Mouse (Mus musculus) gastrocnemius, postnatal 10 days (tissue): ENCODE data around the gene B3gnt7. TPM values are rescaled to one million over a fixed set of nuclear protein-coding genes. Genes with fewer than 3 reads are reported as not detected.
A peak's percentile ranks its signal among the peaks of the same experiment; 100 is the strongest.

Experiments
- DNase-seq: peaks from one replicate; pipeline ENCODE4 v3.0.0; 2021; ENCODE audit warnings: mixed read lengths
- long read RNA-seq, 2 experiments: library from polyadenylated mRNA; stranded (forward); transcript quantifications; one replicate each; pipeline ENCODE4 v2.0.0; 2021
- total RNA-seq, 2 experiments: library from RNA; stranded (reverse); gene quantifications; 2 replicates each; pipeline ENCODE4 v1.2.3; 2021

The B3gnt7 gene
- under 1 TPM; 0.09 to 0.29 TPM for total RNA-seq
- long read RNA-seq, experiment 1, result 0 reads
- long read RNA-seq, experiment 2, result 0 reads

DNA sequence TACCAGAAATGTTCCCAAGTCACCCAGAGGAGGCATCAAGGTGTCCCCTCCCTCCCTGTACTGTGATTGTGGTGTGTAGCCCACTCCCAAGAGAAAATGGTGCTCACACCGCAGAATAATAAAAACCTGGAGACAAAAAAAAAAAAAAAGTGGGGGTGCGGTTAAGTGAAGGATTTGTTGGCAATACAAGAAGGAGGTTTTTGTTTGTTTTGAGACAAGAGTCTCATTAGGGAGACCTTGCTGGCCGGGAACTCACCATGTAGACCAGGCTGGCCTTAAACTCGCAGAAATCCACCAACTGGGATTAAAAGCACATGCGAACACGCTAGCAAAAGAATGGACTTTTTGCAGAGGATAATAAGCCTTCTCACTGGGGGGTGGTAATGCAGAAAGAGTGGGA is at the start of gene B3gnt7:
TSS of gene B3gnt7 (plus strand) at position 301 of the 400 bp plus-strand sequence.
- no peak for DNase-seq

DNA sequence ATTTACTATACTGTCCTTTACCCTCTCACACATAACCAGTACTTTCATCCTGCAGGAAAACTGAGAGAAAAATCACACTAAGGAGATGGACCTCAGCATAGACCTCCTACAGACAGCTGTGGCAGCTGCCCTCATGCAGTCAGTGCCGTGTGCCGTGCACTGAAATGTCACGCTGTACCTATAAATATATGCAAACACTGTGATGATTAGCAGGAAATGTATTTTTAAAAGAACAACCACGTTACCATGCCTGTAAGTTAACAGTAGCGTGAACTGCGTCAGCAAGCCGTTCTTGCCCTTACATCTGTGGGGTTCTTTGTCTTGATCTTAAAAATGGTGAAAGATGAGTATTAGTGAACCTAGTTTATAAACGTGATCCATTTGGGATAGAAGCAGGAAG is 49.2 kb upstream of the B3gnt7 start:
- DNase-seq, result no peak

DNA sequence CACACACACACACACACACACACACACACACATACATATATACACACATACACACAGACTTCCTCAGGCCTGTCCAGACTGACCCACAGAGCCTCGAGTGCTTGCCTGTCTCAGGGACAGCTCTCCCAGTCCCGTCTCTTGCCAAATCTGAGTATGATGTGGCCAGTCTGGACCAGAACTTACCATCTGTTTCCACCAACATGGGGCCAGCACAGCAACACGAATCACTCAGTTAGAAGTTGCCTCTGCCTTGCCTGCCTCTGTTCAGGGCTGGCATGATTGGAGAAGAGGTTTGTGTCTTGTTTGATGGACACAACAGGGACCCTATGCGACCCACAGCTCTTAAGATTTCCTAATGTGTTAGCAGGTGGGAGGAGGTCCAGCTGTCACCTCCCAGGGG is 46.3 kb upstream of the B3gnt7 start:
- no peak for DNase-seq

DNA sequence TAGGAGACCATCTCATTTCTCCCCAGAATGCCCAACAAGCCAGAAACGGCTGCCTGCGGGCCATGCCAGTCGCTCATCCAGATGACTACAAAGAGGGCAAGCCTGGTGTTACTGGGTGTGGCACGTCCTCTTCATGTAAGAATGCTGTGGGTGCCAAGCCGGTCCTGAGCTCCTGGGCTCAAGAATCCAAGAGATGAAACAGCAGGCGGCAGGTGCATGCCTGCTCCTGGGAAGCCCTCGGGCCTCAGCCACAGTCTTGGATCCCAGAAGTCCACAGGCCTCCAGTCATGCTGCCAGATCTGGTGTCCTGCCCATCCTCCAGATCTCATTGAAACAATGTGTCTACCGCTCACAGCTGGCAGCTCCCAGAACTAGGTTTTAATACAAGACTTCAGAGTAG is 45.4 kb upstream of the B3gnt7 start:
- no peak for DNase-seq

DNA sequence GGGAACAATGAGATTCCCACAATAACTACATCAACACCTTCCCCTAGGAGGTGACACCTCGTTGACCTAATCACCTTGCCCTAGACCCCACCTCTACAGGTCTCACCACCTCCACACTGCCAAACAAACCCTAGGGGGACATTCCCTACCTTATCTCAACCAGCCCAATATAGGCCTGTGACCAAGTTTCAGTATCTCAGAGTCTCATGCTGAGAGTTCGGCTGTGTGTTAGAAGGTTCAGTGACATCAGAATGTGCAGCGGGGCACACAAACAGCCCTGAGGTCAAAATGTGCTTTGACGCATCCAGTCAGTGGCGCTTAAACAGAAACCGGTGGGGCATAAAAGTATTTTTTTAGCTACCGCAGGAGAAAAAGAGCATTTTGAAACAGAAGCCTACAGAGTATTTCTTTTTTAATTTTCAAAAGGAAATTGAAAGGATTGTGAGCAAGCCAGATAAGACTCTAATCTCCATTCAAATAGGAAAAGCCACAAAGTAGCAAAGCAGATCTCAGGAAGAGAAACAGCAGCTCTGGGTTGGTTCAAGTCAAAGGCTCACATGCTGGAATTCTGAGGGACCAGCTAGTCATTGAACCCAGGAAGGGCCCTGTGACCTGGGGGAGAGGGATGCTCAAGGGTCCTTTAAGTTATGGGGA is 44.3 kb upstream of the B3gnt7 start:
- no peak for DNase-seq

DNA sequence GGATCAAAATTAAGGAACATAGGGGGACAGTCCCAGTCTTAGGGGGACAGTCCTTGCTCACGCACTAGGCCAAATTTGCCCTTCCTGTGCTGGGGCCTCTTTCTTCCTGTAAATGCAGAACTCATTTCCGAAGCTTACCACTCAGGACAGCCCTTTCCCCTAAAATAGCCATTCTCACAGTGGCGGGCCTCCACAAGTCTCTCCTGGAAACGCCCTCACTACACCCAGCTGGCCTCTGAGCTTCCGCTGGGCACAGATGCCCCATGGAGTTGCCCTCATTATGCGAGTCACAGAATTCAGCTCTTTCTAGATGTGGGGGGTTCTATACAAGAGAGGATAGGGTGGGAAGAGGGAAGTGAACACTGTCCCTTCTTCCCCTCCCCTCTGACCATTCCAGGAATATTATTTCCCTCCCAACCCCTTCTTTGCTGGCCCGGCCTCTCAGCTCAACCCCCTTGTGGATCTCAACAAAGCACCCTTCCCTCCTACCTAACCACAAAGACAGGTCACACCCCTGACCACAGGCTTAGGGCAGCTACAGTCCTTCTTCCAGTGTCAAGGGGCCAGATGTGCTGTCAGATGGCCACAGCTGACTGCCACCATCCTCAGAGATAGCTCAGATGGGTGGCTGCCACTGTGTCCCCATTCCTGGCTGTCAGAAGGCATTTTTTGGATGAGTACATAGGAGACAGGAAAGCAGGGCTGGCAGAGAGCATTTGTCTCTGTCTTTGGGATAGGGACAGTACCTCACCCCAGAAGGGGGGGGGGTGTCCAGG is 38.9 kb upstream of the B3gnt7 start:
- DNase-seq, result no peak

DNA sequence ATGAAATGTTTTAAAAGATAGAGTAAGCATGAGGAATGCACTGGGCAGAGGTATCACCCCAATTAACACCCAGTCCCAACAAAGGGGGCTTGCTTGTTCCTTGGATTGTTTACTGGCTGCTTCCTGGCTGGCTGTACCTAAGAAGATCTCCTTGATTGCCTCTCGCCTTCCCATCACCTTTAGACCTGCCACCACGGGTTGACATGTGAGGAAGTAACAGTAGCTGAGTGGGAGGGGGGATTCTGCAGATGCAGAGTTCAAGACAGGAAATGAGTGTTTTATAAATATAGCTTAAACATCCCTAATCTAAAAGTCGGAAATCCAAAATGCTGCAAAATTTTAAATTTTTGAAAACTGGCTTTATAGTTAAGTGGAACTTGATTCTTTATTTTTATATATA is 37.6 kb upstream of the B3gnt7 start:
- no peak for DNase-seq

DNA sequence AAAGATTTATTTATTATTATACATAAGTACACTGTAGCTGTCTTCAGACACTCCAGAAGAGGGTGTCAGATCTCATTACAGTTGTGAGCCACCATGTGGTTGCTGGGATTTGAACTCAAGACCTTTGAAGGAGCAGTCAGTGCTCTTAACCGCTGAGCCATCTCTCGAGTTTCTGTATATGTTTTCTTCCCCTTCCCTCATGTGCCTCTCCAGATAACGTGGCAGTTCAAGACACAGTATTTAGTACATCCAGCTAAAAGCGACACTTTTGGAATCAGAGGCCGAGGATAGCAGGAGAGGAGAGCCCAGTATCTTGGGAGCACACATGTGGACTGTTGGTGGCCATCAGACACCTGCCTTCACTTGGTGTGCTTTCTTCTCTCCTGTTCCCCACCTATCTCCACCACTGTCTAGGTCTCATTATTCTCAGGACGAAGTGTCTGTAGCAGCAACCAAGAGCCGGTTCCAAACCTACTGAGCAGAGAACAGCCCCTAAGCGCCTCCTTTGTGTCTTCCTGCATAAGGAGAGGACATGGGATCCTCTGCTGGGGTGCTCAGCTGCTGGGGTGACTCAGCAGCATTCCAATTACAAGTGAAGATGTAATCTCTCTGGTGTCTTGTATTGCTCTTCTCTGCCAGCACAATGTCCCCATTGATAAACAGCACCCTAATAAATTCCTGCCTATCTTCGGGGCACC is 34.0 kb upstream of the B3gnt7 start:
- no peak for DNase-seq

DNA sequence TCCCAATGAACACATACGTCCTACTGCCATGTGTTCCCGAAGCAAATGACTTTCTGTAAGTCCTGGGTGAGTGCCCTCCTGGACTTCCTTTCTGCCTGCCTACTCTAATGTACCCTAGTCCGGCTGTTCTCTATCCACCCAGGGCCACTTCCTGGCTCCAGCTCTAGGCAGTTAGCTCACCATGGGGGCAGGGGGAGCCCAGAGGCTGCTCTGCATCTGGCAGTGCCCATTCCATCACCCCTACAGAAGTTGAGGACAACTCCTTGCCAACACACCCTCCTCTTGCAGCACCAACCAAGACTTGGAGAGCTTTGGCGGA is 33.5 kb upstream of the B3gnt7 start:
- DNase-seq, result no peak

DNA sequence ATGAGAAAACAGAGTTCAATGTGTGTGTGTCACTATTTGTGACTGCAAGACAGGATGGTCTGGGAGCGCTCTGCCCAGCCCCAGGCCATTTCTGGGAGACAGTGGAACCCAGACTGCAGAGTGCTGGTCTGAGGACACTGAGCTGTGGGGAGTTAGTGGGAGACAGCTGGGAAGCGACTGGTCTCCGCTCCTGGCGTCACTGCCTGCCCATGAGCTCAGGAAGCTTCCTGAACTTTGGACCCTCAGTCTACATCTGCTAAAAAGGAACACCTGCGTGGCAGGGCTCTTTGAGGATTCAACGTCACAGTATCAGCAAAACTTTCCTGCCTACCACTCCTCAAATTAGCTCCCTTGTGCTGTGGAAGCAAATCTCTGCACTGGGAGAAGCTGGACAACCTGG is 30.9 kb upstream of the B3gnt7 start:
- DNase-seq, result no peak

DNA sequence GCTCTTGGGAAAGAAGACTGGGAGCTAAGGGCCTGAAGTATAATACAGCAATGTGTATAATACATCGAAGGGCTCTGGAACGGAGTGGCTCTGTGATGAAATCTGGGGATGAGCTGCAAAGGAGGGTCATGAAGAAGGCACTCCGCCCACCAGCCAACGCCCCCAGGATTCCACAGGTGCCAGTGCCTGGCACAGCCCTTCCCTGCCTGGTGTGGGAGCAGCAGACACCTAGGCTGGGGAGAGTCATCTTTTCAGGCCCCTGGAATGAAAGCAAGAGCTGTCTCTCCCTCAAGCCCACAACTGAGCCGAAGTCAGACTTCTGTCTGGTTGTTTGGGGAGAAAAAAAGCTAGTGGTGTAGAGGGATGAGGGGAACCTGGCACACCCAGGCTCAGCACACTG is 25.6 kb upstream of the B3gnt7 start:
- DNase-seq, result no peak

DNA sequence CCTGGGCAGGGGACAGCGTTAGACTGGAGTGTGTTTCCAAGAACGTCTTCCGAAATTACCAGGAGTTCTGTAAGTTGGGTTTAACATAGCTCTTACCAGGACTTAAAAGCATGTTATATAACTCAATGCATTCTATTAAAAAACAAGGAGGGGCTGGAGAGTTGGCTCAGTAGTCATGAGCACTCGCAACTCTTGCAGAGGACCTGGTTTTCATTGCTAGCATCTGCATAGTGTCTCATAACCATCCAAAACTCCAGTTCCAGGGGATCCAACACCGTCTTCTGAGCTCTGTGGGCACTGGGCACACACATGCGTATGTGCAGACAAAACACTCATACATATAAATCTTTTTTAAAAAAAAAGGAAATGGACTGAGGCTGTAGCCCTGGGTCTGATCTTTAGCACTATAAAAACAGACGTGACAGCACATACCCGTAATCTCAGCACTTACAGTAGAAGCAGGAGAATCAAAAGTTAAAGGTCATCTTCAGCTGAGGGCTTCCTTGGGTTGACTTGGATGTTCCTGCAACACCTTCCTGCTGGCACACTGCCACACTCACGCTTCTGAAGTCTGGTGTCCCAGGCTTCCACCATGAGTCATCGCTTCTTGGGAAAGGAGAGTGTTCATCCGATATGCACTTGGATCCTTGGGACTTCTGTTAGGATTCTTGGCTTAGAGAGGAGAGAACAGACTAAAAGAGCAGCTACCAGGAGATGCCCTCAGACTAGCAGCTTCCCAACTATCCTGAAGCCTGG is 20.7 kb upstream of the B3gnt7 start:
- DNase-seq, result peak; percentile 20

DNA sequence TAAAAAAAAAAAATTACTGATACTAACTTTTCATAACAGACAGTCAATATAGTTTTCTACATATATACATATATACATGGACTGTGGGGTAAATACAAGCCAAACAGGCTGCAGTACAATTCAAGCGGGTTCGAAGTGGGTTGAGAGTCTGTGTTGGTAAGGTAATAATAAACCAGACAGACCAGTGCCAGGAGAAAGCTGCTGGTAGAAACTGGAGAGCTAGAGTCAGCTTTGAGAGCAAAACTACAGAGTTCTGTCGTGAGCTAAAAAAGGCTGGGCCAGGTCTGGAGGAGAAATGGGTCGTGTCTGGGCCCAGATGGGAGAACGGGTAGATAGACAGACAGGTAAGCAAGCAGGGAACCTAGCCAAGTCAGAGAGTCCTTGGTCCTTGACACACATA is 18.5 kb upstream of the B3gnt7 start:
- DNase-seq, result no peak

DNA sequence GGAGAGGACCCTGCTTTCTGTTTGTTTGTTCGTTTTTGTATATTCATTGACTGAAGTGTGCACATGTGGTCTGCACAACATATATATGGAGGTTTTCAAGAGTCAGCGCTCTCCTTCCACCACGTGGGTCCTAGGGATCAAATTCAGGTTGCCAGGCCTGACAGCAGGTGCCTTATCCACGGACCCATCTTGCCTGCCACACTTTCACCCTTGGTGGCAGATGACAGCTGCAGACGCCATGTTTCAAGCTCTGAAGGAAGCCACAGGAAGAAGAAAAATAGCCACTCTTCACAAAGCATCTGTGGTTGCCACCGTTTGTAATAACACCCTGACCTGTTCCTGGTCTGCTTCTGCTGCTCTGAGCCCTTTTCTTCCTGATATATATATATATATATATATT is 17.3 kb upstream of the B3gnt7 start:
- DNase-seq, result no peak

DNA sequence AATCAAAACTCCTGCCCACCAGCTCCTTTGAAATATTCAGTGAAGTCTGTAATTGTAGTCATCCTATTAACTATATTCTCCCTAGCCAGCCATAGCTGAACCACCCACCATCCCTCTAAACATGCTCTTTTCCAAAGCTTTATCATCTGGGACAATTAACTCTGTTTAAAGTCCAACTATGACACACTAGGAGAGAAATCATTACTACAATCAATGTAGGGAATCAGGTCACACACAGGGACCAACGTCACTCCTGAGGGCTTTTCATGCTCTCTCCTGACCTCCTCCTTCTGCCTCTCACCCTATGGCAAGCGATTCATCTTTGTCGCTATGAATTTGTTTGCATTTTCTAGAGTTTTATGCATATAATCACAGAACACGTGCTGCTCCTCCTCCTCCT is 15.2 kb upstream of the B3gnt7 start:
- no peak for DNase-seq

DNA sequence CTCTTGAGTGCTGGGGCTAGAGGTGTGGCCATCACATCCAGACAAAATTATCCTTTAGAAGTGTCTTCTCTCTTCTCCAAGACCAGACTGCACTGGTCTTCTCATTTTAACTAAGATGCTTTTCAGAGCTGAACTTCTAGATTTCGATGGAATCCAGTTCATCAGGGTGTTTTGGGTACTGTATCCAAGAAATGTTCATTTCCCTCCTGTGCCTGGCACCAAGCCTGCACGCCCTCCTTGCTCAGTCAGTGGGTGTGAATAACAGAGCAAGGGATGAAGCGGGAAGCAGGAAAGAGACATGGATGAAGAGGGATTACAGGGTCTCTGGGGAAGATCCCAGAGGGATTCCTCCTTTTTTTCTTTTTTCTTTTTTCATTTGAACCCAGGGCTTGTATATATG is 12.2 kb upstream of the B3gnt7 start:
- DNase-seq, result no peak

DNA sequence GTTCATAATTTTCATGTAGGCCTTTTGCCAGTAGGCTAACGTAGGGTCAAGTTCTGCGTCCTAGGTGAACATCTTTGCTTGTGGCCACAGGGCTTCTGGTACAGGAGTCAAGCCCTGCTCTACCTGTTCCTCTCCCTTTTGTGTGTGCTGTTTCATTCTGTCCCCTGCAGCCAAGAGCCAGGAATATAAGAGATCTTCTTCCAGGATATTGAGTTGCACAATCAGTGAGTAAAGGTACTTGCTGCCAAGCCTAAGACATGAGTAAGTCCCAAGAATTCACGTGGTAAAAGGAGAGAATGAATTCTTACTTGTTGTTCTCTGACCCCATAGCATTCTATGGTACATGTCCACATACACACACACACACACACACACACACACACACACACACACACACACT is 9.5 kb upstream of the B3gnt7 start:
- DNase-seq, result no peak

DNA sequence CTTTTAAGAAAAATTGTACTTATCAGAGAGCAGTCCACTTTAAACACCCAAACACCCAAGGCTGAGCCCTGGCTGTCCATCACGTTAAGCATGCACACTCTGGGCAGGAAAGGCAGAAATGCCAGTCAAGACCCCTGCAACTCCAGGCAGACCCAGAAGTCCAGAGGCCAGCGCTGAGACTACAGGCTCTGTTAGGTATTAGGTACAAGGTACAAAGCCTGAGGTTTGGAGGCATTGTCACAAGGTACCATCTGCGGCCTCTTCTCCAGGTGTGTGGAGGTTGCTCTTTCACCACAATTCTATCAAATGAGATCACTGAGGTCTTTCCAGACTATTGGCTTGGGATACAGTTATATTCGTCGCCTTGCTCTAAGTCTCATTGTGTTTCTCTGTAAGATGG is 8.8 kb upstream of the B3gnt7 start:
- no peak for DNase-seq

DNA sequence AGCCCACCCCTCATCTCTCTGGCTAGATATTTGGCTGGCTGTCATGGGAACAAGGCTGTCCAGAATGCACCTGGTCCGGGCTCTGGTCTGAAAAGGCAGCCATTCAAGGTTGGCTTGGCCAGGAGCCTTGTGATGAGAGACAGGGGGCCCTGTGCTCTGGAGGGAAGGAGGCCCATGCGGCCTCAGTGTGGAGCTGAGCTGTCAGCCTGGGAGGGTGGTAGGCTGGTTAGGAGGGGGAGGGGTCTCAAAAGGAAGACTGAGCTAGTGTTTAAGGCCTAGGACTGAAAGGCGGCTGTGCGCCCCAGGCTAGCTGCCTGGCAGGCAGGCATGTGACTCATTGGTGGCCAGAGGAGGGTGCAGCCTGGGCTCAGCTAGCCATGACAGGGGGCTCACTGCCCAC is 8.2 kb upstream of the B3gnt7 start:
- DNase-seq, result no peak

DNA sequence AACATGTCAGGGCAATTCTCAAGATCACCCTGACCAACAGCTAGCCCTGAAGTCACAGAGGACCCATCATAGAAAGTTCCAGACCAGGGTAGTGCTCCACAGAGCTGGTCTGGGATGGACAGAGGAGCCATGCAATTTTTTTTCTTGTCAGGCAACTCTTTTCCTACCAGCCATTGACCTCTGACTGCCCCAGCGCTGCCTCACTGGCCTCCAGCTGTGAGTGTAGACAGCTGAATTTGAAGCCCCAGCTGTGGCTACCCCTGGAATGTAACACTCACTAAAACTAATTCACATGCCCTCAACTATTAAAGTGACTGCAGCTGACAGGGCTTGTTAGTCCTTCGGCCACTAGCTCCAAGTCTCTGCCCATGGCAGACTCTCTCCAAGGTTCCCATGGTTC is 2.5 kb upstream of the B3gnt7 start:
- DNase-seq, result no peak

DNA sequence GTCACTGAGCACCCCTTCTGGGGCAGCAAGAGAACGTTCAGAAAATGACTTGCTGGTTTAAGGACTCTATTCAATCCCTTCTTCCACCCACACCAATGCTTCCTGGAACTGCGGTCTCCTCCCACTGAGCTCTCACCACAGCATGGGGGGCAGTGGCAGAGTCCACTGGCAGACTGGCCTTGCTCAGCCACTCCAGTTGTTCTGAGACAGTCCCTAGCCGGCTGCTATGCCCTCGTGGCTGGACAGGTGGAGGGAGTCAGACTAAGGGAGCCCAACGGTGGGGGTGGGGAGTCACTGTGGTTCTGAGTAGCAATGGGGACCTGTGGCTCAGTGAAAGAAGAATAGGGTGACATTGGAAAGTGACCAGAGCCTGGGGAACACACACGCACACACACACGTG is 1.9 kb upstream of the B3gnt7 start:
- no peak for DNase-seq

DNA sequence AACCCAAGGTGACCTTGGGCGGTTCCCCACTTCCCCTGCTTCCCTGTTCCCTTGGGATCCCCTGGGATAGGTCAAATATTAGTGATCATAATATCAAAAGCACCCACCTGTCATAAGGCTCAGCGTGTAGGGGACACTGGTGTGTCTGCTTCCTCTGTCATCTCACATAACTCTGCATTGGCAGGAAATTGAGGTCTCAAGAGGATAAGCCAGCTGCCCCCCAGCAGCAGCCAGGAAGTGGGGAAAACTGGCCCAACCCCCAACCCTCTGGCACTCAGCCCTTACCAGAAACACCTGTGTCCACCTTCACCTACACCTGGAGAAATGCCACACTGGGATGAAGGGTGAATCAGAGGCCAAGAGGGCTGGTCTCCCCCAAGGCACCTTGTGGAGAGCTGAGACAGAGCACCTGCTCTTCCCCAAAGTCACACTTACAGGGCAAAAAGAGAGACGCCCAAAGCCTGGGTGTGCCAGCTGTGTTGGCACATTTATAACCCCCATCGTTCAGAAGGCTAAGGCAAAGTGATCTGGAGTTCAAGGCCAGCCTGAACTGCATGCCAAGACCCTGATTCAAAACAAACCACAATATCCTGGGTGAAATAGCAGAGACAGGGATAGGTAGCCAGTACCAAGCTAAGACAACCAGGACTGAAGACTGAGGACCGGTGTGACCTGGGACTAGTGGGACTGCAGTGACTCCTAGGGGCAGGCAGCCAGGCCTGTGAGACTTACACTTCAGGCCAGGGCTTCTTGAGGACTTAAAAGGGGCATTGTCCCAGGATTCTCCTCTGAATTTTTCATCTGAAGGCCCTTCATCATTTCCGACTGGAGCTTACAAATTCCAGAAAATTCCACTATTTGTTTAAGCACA is 1.2 kb upstream of the B3gnt7 start:
- no peak for DNase-seq
